Mouse (Mus musculus): Measurements from ENCODE around the gene Trappc6b. TPM values are rescaled to one million over a fixed set of nuclear protein-coding genes. Genes with fewer than 3 reads are reported as not detected.
"Not testable (repeated sequence)": the region's sequence is repeated elsewhere in the genome, so short reads cannot be mapped to it uniquely, and the experiment has no call there.

The Trappc6b gene
- total RNA-seq, 2 experiments from 2014 or later: 46.7 to 50.0 TPM

GRCm38 (mm10) chr12:59058242-59058641 lies 3.0 kb downstream of the Trappc6b start:
- intact Hi-C loops (cut with DNase I); DNase-seq: not testable (repeated sequence)

DNA sequence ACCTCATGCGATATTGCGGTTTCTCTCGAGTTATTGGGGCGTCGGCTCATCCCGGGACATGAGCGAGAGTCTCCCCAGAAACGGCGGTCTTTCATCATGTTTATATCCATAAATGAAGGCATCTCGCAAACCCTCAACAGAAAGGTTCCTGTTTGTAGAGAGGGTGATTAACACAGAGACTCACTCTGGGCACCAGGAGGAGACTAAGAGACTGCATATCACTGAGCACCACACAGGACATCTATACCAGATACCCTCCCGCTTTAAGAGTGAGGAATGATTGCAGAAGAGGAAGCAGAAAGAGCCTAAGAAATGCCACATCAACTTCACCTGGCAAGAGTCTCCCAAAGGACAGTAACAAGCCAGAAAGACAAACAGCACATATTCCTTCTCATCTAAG lies 5.0 kb downstream of the Trappc6b start:
- intact Hi-C loops (cut with DNase I): no loop called here
- DNase-seq: no peak

DNA sequence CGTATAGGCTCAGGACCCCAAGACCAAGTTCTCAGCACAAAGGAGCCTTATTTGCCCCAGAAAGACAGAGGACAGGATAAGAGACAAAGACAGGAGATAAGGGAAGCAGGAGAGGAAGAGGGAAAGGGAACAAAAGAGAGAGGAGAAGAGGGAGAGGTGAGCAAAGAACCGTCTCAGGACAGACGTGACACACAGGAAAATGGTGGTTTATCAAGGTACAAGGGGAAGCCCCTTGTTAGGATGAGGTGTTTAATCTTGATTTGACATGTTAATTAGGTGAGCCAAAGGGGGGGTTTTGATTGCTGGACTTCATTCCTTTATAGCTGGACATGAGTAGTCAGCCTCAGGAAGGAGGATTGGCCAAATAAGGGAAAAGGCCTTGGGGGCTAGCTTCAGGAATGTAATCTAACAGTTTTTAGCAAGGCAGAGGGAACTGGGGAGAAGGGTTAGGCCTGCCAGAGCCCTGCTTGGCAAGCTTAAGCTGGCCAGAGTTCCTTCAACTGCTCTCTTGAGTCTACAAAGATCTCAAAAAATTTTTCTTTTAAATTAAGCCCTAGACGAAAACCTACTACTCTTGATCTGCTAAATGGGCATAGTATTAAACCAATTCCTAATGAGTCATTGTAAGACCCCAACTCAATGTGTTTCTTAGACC lies 5.9 kb downstream of the Trappc6b start:
- intact Hi-C loops (cut with DNase I): no loop called here
- DNase-seq: no peak

DNA sequence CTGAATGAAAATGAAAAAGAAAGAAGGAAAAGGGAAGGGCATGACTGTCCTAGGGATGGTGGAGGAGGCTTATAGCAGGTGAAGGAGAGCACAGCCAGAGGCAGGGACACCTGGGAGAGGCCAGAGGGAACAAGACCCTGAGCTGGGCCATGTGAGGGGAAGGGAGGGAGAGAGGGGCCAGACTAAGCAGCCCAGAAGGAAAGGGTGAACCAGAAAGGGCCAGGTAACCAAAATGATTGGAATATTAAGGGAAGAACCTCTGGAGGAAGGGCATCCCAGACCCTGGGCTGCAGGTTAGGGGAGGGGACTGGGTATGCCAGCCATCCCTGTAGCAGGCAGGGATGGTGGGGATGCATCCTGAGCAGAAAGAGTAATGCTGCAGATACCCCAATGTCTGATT lies 7.3 kb downstream of the Trappc6b start:
- intact Hi-C loops (cut with DNase I): no loop called here
- DNase-seq: no peak

DNA sequence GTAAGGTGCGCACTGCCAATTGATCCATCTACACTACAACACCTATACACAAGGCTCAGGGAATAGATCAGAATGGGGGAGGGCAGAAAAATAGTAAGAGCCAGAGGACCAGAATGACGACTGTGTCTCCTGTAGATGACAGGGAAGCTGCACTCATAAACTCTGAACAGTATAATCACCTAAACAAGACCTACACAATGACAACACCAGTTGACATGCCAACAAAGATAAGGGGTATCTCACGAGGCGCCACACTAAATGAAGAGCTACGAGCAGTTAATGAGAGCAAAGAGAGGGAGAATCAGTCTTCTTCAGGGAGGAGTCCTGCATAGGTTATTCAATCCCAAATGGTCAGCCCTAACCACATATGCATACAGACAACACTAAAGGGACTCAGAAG lies 8.1 kb downstream of the Trappc6b start:
- no peak for DNase-seq
- intact Hi-C loops (cut with DNase I): no loop called here

DNA sequence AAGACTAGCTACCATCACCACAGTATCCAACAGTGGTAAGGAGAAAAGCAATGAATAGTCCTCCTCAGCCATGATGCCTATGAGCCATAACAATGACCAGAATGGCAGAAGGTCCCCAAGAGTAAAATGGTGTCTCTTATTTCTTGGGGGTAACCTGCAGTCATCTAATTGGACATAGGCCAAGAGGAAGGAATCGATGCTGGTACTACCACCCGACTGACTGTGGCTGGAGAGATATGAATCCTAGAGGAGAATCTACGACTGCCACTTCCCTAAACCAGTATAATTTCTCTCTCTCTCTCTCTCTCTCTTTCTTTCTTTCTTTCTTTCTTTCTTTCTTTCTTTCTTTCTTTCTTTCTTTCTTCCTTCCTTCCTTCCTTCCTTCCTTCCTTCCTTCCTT lies 8.8 kb downstream of the Trappc6b start:
- intact Hi-C loops (cut with DNase I): no loop called here

GRCm38 (mm10) chr12:59040851-59041250 lies 20.4 kb downstream of the Trappc6b start:
- intact Hi-C loops (cut with DNase I): no loop called here
- no peak for DNase-seq

More for the DNA sequence above, 8.8 kb downstream of the Trappc6b start:
- DNase-seq: no peak

GRCm38 (mm10) chr12:59039971-59040844 lies 21.1 kb downstream of the Trappc6b start:
- peak; percentile 18 to 44 for DNase-seq
- intact Hi-C loops (cut with DNase I): no loop called here

GRCm38 (mm10) chr12:59039162-59039970 lies 21.9 kb downstream of the Trappc6b start:
- intact Hi-C loops (cut with DNase I): no loop called here
- DNase-seq: no peak

- intact Hi-C loops (cut with DNase I): no loop called here
- no peak for DNase-seq
Measured at GRCm38 (mm10) chr12:59032101-59032500, 29.2 kb downstream of the Trappc6b start.

GRCm38 (mm10) chr12:59021306-59021705 lies 40.0 kb downstream of the Trappc6b start:
- intact Hi-C loops (cut with DNase I): no loop called here
- no peak for DNase-seq

GRCm38 (mm10) chr12:59019891-59020290 lies 41.4 kb downstream of the Trappc6b start:
- intact Hi-C loops (cut with DNase I): no loop called here
- no peak for DNase-seq

DNA sequence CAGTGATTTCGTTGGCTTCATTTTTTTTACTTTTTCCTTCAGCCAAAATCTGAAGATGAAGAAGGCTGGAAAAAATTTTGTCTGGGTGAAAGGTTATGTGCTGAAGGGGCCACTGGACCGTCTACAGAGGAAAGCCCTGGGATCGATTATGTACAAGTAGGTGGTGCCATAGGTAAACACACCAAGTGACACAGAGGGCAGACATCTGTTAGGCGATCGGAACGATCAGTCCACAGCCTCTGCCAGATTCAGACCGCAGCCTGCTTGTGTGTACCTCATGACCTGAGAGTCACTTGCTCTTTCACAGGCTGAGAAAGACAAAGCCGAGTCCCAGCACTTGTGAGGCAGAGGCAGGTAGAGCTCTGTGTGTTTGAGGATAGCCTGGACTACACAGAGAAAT lies 43.3 kb downstream of the Trappc6b start:
- intact Hi-C loops (cut with DNase I): no loop called here
- DNase-seq: no peak

DNA sequence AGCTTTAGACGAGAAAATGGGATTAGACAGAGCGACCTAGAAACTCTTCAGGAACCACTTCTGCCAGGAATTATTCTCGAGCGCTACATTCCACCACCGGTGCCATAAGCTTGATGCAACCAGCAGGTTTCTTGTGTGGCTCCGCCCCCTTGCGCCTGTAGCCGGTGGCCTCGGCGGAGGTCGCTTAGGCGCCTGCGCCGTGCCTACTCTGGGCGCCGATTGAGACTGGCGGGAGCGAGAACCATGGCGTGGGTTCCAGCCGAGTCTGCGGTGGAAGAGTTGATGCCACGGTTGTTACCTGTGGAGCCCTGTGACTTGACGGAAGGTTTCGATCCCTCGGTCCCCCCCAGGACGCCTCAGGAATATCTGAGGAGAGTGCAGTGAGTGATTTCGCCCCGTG lies 48.0 kb downstream of the Trappc6b start, which contains the start of gene Gemin2:
TSS of gene Gemin2 (plus strand) at position 160 of the 400 bp plus-strand sequence.
- intact Hi-C loops (cut with DNase I): loop anchor here (2.0 to 5.0 kb wide), 2 partner anchors 48 to 204 kb away; partner anchors contain the start of genes Fbxo33 and Trappc6b
- peak; percentile 91 to 92 for DNase-seq

GRCm38 (mm10) chr12:59012710-59013091 lies 48.6 kb downstream of the Trappc6b start:
- DNase-seq: peak in 1 of 2 experiments; percentile 3
- intact Hi-C loops (cut with DNase I): loop anchor here (2.0 to 5.0 kb wide), 2 partner anchors 48 to 205 kb away; partner anchors contain the start of genes Fbxo33 and Trappc6b

DNA sequence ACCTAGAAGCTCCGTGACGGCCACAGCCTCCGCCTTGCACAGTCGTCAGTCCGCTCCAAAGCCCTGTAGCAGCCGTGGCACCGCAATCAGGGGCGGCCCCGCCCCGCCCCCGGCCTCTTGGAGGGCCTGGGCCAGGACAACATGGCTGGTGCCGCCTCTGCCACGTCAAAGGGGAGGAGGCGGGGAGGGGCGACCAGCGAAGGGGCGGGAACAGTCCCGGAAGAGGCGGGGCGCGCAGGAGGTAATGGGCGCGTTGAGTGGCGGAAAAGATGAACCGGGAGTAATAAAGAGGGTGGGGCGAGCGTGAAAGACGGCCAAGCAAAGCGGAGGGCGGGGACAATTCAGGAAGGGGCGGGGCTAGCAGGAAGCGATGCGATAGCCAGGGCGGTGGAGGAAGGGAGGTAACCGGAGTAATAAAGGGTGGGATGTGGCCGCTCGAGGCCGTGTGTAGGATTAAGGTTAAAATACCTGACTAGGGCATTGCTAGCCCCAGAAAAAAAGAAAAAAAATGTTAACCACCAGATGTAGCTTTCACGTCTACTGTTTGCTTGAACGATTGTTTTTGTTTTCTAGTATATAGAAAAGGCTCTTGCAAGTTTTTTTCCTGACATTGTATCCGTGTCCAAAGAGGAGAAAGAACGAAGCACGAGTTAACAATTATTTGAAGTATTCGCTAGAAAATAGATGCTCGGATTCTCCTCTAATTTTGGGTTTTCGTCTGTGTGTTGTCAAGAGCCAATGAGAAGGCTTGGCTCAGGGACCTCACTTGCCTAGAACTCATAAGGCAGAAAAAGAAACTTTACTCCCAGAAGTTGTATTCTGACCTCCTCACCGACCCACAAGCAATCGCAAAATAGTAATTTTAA lies 49.2 kb downstream of the Trappc6b start, which contains the start of gene Sec23a:
TSS of gene Sec23a (minus strand) at position 174 of the 866 bp plus-strand sequence.
- peak; percentile 98 to 99 for DNase-seq
- intact Hi-C loops (cut with DNase I): loop anchor here (2.0 to 5.0 kb wide), 3 partner anchors 49 to 205 kb away; partner anchors contain the start of genes Fbxo33 and Trappc6b

GRCm38 (mm10) chr12:59011275-59011843 lies 49.9 kb downstream of the Trappc6b start:
- DNase-seq: no peak
- intact Hi-C loops (cut with DNase I): loop anchor here (2.0 to 5.0 kb wide), 2 partner anchors 119 to 206 kb away; partner anchors contain the start of gene Fbxo33

DNA sequence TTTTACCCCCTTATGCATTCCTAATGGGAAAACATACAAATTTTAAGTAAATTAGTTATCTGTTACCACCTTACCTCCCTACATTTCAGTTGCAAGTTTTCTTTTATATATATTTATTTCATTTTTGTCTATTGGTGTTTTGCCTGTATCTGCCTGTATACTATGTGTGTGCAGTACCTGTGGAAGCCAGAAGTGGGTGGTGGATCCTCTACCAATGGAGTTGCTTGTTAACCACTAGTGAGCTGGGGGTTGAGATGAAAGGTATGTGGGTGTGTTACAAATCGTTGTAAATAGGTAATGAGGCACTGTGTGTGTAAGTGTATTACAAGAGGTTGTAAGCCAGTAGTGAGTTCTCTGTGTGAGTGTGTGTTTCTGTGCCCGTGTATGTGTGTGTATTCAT lies 50.8 kb downstream of the Trappc6b start:
- DNase-seq: no peak
- intact Hi-C loops (cut with DNase I): loop anchor here (2.0 to 5.0 kb wide), 2 partner anchors 120 to 207 kb away; partner anchors contain the start of gene Fbxo33
